Mouse (Mus musculus): ENCODE results near the gene Cldn10. TPM values are rescaled to one million over a fixed set of nuclear protein-coding genes. Genes with fewer than 3 reads are reported as not detected.

Cldn10 gene
- total and polyA plus RNA-seq, 2 experiments = 0.09 TPM; not detected in 1

DNA sequence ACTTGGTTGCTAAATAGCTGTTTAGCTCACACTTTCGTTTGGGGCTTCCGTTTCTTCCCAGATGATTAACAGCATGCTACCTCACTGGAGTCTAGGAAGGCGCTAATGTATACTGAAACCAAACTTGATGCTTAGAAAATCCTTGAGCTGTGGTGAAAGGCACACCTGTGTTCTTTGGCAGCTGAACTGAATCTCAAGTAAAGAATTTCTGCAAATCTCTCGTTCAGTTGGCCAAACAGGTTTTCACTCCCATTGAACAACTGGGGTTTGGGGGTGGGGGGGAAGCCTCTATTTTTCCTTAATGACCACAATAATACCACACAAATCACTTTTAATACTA lies 63.0 kb downstream of the Cldn10 start:
- Histone ChIP-seq H3K79me2 (ENCODE audit: control insufficient read depth, insufficient read depth, low read length) (no peaks in the 10 kb centered on the region), H3K36me3 (ENCODE audit: control insufficient read depth, insufficient read depth, low read length) (no peaks in the 10 kb centered on the region), H3K4me1 (ENCODE audit: control insufficient read depth, insufficient read depth, low read length) (peaks cover 3% of the 10 kb centered on the region; the same call in 1 of the 2 replicates), H3K27ac (replicated peaks; ENCODE audit: insufficient read depth, low read depth, low read length) (no peak overlapping the region), H3K4me3 (ENCODE audit: insufficient read depth, low read depth, low read length) (no peak overlapping the region), H3K9ac (ENCODE audit: low read depth, low read length) (no peak overlapping the region), H3K27me3 (ENCODE audit: control insufficient read depth, insufficient read depth, low read length) (peaks cover 13% of the 10 kb centered on the region)
- 77% methylated on average over 4 of the region's 4 CpGs for WGBS
- TF ChIP-seq CTCF (IDR thresholded peaks at IDR 0.05; ENCODE audit: low read depth, low read length) (no peak), POLR2A (IDR thresholded peaks at IDR 0.05; ENCODE audit: extremely low read depth, insufficient read depth, low read length) (no peak)
- no peak for DNase-seq (ENCODE audit: extremely low read depth, low read depth, low spot score)

DNA sequence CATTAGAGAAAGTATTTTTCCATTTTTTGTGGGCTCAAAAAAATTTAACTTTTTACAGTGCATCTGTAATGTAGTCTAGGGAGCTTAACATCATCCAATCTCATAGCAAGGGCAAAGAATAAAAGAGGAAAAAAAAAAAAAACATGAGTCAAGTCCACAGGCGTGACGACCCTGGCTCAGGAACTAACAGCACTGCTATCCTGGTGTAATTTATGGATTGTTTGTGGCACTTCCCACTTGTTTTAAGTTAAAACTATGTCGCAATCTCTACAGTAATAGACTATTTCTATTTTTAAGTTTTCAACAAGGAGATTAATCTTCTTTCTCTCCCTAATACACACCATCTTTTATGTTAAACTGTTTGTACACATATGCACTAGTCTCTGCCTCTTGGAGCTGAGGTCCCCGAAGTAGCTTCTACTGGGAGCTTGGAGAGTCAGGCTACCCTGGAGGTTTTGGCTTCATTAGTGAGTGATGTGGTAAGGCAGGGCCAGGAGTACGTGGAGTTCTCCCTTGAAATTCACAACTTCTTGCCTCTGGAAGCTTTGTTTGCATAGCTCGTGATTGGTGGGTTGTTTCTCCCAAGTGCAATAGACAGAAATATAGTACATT lies 63.9 kb downstream of the Cldn10 start:
- H3K9ac ChIP-seq (ENCODE audit: low read depth, low read length) = no peak overlapping the region
- peaks cover 18% of the 10 kb centered on the region for H3K27me3 ChIP-seq (ENCODE audit: control insufficient read depth, insufficient read depth, low read length)
- TF ChIP-seq POLR2A (IDR thresholded peaks at IDR 0.05; ENCODE audit: extremely low read depth, insufficient read depth, low read length) (no peak), CTCF (IDR thresholded peaks at IDR 0.05; ENCODE audit: low read depth, low read length) (no peak)
- no peaks in the 10 kb centered on the region for H3K79me2 ChIP-seq (ENCODE audit: control insufficient read depth, insufficient read depth, low read length)
- no peak overlapping the region for H3K27ac ChIP-seq (replicated peaks; ENCODE audit: insufficient read depth, low read depth, low read length)
- no peaks in the 10 kb centered on the region for H3K36me3 ChIP-seq (ENCODE audit: control insufficient read depth, insufficient read depth, low read length)
- WGBS = 61% methylated on average over 6 of the region's 6 CpGs
- H3K4me3 ChIP-seq (ENCODE audit: insufficient read depth, low read depth, low read length) = no peak overlapping the region
- peaks cover 3% of the 10 kb centered on the region; the same call in 1 of the 2 replicates for H3K4me1 ChIP-seq (ENCODE audit: control insufficient read depth, insufficient read depth, low read length)
- no peak for DNase-seq (ENCODE audit: extremely low read depth, low read depth, low spot score)

DNA sequence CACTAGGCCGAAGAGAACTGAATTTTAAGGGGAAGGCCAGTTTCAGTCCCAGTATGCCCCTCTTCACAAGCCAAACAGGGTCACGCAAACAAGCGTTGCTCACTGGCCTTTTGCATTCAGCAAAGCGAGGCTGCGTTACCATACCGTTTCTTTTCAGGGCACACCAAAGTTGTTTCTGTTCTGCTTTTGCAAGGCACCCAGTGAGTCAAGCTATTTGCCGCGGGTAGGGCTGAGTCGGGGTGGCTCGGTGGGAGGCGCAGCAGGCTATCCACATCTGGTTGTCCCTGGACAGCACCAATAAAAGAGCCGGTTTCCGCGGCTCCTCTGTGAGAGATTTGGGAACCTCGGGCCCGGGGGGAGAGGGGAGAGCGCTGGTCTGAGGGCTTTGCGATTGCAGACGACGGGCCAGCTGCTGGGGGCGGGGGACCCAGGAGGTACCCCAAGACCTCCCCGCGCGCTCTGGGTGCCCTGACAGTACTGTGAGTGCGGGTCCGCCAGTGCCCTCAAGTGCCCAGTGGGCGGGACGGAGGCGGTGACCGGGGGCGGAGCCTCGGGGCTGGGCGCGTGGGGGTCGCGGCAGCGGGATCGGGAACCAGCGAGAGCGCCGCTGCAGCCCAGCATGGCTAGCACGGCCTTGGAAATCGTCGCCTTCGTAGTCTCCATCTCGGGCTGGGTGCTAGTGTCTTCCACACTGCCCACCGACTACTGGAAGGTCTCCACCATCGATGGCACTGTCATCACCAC lies 66.8 kb downstream of the Cldn10 start:
- Histone ChIP-seq H3K36me3 (ENCODE audit: control insufficient read depth, insufficient read depth, low read length) (no peaks in the 10 kb centered on the region), H3K79me2 (ENCODE audit: control insufficient read depth, insufficient read depth, low read length) (no peaks in the 10 kb centered on the region), H3K27ac (replicated peaks; ENCODE audit: insufficient read depth, low read depth, low read length) (no peak overlapping the region), H3K9ac (ENCODE audit: low read depth, low read length) (no peak overlapping the region), H3K4me1 (ENCODE audit: control insufficient read depth, insufficient read depth, low read length) (no peaks in the 10 kb centered on the region), H3K4me3 (ENCODE audit: insufficient read depth, low read depth, low read length) (peak overlapping the region; percentile 35; the same call in 1 of the 2 replicates), H3K27me3 (ENCODE audit: control insufficient read depth, insufficient read depth, low read length) (peaks cover 18% of the 10 kb centered on the region)
- no peak for TF ChIP-seq POLR2A (IDR thresholded peaks at IDR 0.05; ENCODE audit: extremely low read depth, insufficient read depth, low read length)
- TF ChIP-seq CTCF (IDR thresholded peaks at IDR 0.05; ENCODE audit: low read depth, low read length) = no peak
- no peak for DNase-seq (ENCODE audit: extremely low read depth, low read depth, low spot score)
- 7% methylated on average over 48 of the region's 48 CpGs for WGBS

DNA sequence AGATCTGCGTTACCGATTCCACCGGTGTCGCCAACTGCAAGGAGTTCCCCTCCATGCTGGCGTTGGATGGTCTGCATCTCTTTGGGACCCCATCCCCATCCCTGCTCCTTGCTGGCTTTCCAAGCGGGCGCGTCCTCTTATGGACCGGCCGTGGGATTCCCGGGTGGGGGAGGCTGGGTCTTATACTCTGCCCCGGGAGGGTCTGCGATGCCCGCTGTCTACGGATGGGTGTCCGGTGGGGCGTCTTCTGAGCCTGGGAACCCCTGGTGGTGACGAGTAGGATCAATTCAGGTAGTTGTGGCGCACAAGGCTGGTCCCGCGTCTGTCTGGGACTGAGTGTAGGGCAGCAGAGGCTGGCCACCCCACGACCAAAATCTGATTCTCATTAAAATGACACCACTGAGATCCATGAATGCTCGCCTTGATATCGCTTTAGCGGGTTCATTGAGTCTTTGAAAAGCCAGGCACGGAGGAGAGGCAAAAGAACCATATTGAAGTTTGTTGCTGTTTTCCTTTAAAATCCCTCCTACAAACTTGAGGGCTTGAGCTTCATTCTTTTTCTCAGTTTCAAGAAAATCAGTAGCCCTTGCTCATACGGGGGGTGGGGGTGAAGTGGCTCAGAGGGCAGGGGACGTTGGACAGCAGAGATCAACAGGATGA lies 67.6 kb downstream of the Cldn10 start:
- Histone ChIP-seq H3K4me1 (ENCODE audit: control insufficient read depth, insufficient read depth, low read length) (no peaks in the 10 kb centered on the region), H3K27me3 (ENCODE audit: control insufficient read depth, insufficient read depth, low read length) (peaks cover 18% of the 10 kb centered on the region), H3K36me3 (ENCODE audit: control insufficient read depth, insufficient read depth, low read length) (no peaks in the 10 kb centered on the region), H3K4me3 (ENCODE audit: insufficient read depth, low read depth, low read length) (0 out of 2 replicates have a peak overlapping the region, but pooled peaks have one; percentile 35), H3K9ac (ENCODE audit: low read depth, low read length) (no peak overlapping the region), H3K79me2 (ENCODE audit: control insufficient read depth, insufficient read depth, low read length) (no peaks in the 10 kb centered on the region), H3K27ac (replicated peaks; ENCODE audit: insufficient read depth, low read depth, low read length) (no peak overlapping the region)
- 4% methylated on average over 28 of the region's 28 CpGs for WGBS
- no peak for TF ChIP-seq POLR2A (IDR thresholded peaks at IDR 0.05; ENCODE audit: extremely low read depth, insufficient read depth, low read length)
- no peak for TF ChIP-seq CTCF (IDR thresholded peaks at IDR 0.05; ENCODE audit: low read depth, low read length)
- no peak for DNase-seq (ENCODE audit: extremely low read depth, low read depth, low spot score)

DNA sequence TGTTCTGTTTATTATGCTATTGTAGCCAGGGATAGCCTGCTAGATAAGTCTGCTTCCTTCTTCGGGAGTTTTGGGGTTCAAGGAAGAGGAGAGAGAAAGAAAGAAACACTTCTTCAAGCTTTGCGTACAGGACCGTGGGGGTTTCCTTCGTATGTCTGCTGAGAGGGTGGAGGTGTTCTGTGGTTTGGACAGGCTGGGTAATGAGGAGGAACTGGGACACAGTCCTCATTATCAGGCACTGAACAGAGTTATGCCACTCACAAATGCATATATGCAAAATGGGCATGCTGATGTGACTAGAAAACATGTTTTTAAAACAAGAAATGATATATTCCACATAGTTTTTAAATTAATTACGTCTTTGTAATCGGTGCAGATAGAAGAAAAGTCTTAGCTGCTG lies 68.9 kb downstream of the Cldn10 start:
- no peak overlapping the region for H3K27ac ChIP-seq (replicated peaks; ENCODE audit: insufficient read depth, low read depth, low read length)
- no peak overlapping the region for H3K4me3 ChIP-seq (ENCODE audit: insufficient read depth, low read depth, low read length)
- H3K4me1 ChIP-seq (ENCODE audit: control insufficient read depth, insufficient read depth, low read length) = no peaks in the 10 kb centered on the region
- WGBS = 77% methylated on average over 6 of the region's 6 CpGs
- no peak for TF ChIP-seq CTCF (IDR thresholded peaks at IDR 0.05; ENCODE audit: low read depth, low read length)
- TF ChIP-seq POLR2A (IDR thresholded peaks at IDR 0.05; ENCODE audit: extremely low read depth, insufficient read depth, low read length) = no peak
- no peaks in the 10 kb centered on the region for H3K79me2 ChIP-seq (ENCODE audit: control insufficient read depth, insufficient read depth, low read length)
- peaks cover 18% of the 10 kb centered on the region for H3K27me3 ChIP-seq (ENCODE audit: control insufficient read depth, insufficient read depth, low read length)
- DNase-seq (ENCODE audit: extremely low read depth, low read depth, low spot score) = no peak
- no peaks in the 10 kb centered on the region for H3K36me3 ChIP-seq (ENCODE audit: control insufficient read depth, insufficient read depth, low read length)
- H3K9ac ChIP-seq (ENCODE audit: low read depth, low read length) = no peak overlapping the region

Measured in liver, adult 2 months (tissue).